Mouse (Mus musculus) spleen, postnatal 10 days (tissue): ENCODE measurements around the gene Elane.
A peak's percentile ranks its signal among the peaks of the same experiment; 100 is the strongest.

Experiments used
- DNase-seq, 2 experiments: peaks; one replicate each; pipeline ENCODE4 v3.0.0; 2021 to 2022; ENCODE audit warnings: low spot score in 2 of 2

Gene Elane

DNA sequence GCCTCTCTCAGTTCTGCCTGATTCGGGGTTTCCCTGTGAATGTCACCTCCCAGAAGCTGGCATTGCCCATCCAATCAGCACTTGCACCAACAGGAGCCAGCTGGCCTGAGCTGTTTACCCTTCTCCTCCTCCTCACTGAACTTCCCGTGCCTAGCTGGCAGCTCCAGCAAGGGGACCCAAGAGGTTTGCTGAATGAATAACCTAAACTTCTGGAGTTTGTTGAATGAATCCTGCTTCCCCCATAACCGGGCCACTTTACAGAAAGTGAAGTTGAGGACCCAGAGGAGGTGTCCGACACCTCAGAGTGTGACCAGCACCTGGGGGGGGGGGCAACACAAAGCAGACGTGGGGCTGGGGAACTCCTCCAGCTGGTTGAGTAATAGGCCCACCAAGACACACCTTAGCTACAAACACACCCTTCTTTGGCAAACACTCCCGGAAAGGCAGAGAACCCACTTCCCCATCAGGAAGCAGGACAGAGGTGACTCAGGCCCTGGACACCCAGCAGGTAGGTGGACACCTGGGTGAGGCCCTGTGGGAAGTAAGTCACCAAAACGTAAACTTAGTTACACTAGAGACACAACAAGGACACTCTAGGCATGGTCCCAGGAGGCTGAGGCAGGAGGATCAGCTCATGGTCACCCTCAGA, 29.0 kb downstream of the Elane start:
- peak; percentile 29 to 43 for DNase-seq

DNA sequence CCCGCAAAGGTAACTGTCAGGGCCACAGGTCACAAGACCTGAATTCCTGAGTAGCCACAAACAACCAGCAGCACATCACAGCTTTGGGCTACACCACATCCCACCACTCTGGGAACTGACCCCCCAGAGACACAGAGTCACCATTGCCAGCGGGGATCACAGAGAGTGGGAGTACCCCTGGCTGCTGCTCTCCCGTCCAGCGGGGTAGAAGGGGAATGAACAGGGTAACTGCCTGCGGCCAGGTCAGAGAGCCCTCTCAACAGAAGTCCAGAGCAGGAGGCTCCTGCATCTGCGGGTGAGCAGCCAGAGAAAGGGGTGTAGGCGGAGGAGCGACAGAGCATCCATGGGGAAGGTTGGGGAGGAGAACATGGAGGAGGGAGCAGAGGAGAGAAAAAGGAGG, 30.0 kb downstream of the Elane start:
- peak; percentile 43 to 47 for DNase-seq

DNA sequence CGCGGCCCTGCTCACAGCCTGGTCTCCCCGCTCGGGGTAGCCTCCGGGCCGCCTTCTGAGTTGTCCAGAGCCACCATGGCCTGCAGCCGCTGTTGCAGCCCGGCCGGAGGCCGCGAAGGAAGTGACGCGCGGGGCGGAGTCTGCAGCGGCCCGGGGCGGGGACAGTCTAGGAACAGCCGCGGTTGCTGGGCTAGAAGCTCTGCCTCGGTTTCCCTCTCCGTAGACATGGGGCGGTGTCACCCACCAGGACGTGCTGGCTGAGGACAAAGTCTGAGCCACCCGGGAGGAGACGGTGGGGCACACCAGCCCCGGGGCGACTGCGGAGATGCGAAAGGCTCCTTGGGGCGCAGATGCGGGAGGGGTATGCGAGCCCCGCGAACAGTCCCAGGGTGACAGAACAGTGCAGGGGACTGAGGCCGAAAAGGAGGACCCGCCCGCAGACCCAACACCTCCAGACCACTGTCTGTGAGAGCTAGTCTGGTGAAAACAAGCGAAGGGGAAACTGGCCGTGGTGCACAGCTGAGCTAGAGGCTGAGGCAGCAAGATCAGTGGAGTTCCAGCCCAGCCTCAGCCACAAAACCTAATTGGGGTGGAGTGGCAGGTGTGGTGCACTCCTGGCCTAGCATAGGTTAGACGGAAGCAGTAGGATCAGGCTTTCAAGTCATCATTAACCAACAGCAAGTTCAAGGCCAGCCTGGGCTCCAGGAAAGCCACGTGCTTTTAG, 30.9 kb downstream of the Elane start, which contains the start of gene Kiss1r:
Gene Kiss1r (plus strand): TSS at position 164 of the 724 bp plus-strand sequence.
- peak; percentile 87 to 93 for DNase-seq

DNA sequence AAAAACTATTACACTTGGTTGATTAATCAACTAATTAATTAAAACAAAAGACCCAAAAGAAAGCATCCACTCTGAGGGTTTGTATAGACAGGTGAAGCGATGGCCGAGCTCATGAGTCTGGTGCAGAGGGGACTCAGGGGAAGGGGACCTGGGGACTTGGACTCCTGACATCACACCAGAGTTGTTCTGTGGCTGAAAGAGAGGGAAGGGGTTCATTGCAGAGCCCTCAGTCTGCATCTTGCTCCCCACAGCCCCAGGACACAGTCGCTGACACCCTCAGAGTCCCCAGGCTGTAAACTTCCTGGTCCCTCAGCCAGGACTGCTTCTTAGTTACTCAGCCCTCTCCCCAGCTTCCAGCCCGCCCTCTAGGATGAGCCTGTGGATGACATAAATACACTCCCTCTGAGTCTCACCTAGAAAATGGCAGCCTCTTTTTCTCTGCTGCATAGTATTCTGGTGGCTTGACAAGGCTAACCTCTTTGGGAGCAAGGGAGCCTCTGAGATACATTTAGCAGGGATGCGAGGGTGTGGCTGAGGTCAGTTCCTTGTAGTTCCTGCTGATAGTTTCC, 31.6 kb downstream of the Elane start:
- DNase-seq: no peak

DNA sequence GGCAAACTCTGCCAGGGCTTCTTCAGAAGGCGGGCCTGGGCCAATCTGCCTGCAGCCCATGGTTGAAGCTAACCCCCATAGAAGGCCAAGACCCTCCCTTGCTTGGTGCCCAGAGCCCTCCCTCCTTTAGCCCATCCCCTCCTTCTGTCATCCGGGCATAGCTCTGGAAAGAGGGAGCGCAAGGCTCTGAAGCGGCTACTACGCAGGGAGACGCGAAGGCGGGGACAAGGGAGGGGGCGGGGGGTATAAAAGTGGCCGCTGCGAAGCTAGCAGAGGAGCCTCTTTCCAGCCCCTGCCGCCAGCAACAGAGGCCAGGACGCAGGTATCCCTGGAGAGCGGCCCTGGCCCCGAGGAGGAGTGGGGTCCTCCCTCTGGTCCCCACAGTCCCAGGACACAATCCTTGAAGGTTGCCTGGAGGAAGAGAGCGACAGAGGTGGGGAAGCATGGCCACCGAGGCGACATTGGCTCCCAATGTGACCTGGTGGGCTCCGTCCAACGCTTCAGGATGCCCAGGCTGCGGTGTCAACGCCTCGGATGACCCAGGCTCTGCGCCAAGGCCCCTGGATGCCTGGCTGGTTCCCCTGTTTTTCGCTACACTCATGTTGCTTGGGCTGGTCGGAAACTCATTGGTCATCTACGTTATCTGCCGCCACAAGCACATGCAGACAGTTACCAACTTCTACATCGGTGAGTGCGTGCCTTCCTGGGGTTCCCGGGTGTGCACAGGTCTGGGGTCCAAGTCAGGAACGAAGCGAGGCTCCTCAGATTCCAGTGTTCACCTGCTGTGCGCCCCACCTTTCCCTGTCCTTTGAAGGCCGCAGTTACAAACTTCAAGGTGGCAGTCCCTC, 32.4 kb downstream of the Elane start:
- DNase-seq: no peak

DNA sequence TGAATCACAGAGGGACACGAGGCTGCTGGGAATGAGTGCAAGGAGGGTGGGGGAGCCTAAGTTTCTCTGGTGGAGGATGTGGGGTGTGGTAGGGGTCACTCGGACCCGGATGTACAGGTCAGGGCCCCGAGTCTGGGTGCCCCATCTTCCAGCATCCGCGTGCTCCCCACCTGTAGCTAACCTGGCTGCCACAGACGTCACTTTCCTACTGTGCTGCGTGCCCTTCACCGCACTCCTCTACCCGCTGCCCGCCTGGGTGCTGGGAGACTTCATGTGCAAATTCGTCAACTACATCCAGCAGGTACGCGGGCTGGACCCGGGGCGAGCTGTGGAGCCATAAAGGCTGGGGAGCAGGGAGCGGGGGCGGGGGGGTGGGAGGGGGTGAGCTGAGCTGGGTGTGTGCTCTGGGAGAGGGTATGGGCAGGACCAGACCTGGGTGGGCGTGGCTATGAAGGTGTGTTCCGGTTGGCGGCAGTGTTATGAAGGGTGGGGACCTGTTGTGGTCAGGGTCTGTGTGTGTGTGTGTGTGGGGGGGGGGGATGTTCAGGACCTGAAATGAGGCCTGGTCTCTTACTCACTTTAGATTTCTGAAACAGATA, 33.3 kb downstream of the Elane start:
- DNase-seq: peak in 1 of 2 experiments; percentile 46

DNA sequence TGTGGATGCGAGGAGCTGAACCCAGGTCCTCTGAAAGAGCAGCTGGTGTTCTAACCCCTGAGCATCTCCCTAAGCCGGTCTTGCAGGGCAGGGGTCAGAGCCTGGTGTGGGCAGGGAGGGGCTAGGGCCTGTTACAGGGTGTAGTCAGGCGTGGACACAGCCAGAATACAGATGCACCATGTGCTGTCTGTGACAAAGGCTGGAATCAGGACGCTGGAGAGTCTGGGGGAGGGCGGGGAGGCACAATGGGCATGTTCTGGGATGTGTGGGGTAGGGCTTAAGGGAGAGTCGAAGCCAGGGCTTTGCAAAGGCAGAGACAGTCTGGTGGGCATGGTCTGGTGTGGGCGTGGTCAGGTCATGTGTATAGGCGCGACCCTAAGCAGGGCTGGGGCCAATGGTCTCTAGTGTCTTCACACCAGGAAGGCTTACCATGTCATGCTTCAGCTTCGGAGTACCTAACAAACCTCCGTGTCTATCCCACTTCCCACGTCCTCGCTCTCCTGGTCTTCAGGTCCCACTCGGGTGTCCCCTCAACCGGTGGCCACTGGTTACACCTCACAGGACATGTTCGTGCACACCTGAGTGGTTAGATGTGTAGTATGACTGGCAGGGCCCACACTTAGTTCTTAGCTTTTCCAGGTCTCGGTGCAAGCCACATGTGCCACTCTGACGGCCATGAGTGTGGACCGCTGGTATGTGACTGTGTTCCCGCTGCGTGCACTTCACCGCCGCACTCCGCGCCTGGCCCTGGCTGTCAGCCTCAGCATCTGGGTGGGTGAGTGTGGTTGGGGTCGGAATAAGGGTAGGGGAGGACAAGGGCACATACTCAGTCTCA, 34.2 kb downstream of the Elane start:
- no peak for DNase-seq

DNA sequence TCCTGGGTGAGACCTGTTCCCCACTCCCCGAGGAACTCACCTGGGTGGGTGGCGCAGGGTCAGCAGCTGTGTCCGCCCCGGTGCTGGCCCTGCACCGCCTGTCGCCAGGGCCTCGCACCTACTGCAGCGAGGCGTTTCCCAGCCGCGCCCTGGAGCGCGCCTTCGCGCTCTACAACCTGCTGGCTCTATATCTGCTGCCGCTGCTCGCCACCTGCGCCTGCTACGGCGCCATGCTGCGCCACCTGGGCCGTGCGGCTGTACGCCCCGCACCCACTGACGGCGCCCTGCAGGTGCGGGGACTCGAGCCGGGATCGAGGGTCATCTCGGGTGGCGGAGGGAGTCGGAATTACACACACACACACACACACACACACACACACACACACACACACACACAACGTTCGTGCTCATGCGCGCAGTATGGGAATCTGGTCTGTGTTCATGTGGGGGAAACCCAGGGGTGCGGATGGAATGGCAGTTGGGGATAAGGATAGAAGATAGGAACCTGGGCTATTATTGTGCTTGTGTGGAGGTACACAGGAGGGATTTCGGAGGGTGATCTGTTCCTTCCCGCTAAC, 35.0 kb downstream of the Elane start, which contains the start of gene R3hdm4:
Gene R3hdm4 (minus strand): TSS at position 251 of the 578 bp plus-strand sequence.
- DNase-seq: no peak

DNA sequence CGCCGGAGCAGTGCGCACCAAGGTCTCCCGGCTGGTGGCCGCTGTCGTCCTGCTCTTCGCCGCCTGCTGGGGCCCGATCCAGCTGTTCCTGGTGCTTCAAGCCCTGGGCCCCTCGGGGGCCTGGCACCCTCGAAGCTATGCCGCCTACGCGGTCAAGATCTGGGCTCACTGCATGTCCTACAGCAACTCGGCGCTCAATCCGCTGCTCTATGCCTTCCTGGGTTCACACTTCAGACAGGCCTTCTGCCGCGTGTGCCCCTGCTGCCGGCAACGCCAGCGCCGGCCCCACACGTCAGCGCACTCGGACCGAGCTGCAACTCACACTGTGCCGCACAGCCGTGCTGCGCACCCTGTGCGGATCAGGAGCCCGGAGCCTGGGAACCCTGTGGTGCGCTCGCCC, 35.5 kb downstream of the Elane start:
- no peak for DNase-seq

DNA sequence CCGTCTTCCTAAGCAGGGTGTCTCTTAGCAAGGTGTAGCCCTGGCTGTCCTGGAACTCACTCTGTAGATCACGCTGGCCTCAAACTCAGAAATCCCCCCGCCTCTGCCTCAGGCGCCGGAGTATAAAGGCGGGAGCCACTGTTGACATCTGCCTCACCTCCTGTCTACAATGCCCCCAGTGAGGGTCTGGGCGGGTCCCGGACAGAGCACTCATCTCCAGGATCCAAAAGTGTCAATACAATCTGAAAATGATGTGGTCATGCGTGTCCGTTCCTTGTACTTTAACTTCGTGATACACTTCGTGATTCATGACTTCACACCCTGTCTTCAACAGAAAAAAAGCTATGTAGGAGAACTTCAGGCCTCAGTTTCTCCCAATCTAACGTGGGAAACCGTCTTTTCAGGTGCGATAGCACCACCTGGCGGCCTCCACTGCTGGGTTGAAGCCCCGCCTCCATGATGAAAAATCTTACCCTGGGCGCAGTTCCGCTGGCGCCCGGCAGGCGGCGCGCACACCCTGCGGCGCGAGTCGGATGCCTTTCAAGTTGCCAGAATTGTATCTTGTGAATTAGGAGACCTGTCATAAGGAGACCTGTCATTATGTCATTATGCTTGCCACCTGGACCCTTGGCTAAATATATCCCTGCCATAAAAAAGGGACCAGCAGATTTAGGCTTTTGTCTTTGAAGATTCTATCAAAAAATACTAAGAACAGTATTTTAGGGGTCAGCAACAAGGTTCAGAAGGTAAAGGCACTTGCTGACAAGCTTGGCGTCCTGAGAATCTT, 39.1 kb downstream of the Elane start:
- peak; percentile 95 to 97 for DNase-seq

DNA sequence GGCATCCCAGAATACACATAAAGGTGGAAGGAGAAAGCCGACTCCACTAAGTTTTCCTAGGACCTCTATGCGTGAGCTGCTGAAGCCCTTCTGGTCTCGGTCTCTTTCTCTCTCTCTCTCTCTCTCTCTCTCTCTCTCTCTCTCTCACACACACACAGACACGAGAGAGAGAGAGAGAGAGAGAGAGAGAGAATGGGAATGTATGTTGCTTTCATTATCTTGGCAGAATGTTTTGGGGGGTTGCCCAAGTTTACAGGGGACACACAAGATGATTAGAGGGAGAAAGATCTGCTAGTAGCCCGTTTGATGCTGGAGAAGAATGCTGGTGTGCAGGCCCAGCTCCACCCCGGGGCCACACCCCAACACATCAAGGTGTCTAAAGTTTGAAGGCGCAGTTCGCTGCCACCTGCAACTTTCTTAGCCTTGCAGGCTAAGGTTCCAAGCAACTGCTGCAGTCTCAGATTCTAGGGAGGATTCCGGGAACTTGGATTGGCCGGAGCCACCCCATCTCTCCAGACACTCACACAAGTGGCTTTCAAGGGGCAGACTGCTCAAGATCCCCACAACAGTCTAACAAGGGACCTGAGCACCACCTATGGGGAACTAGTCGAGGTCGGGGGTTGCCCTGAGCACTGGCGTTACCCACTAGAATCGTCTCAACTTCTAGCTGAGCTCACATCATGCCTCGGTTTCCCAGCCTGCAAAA, 39.9 kb downstream of the Elane start:
- DNase-seq: peak; percentile 51 to 64

DNA sequence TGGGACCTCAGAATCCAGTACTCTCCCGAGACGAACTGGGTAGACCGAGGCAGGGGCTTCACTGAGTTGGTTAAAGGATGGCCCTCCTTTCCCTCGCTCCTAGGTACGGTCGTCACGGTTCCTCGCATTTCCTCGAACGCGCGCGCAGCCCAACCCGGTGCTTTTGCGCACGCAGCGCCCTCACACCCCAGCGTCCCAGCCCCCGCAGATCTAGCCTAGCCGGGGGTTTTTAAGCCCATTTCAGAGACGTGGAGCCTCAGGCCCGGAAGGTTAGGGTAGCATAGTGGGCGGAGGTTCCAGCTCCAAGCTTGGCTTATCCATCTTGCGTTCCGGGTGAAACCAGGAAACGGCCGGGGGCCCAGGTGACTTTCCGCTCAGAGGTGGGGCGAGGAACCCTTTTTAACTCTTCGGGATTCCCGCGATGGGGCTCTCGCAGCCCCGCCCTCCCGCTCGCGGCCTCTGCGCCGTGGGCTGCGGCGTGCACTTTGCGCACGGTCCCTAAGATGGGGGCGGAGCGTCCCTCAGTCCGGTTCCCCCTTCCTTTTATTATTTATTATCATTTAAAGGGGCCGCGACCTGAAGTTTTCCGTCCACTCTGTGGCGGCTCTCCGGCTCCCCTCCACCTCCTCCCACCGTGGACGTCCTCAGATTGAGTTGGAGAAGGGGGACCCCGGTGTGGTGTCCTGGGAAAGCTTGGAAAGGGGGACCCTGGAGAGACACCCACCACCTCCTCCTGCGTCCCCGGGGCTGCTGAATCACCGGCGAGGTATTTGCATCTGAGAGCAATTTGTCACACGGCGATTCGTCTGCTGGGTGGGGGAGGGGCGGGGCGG, 40.7 kb downstream of the Elane start, which contains the start of gene Arid3a:
Gene Arid3a (plus strand): TSS at position 553 of the 833 bp plus-strand sequence.
- DNase-seq: peak; percentile 87 to 90

DNA sequence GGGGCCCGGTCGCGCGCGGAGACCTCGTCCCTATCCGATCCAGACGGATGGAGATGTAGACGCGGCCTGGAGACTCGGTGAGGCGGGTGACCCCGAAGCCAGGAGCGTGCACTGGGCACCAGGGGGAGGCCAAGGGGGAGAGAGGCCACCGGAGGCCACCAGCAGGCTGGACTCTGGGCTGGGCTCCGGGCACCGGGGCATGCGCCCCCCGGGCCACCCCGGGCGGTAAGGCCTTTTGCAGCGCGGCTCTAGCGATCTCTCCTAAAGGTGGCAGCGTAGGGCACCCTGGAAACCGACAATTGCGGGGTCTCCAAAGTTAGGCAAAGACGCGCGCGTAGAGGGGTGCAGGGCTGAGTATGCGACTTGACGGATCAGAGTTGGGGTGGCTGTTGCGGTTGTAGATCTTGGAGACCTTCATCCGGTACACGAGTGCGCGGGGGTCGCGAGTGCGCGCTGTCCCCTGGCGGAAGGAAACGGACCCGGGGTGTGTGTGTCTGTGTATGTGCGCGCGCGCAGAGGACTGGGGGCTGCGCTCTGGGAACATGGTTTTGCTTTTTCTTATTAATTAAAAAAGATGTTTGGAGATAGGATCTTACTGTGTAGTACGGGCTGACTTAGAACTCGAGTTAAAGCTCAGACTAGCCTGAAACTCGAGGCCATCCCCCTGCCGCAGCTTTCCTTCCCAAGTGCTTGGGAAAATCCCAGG, 41.4 kb downstream of the Elane start:
- DNase-seq: peak; percentile 71 to 73

DNA sequence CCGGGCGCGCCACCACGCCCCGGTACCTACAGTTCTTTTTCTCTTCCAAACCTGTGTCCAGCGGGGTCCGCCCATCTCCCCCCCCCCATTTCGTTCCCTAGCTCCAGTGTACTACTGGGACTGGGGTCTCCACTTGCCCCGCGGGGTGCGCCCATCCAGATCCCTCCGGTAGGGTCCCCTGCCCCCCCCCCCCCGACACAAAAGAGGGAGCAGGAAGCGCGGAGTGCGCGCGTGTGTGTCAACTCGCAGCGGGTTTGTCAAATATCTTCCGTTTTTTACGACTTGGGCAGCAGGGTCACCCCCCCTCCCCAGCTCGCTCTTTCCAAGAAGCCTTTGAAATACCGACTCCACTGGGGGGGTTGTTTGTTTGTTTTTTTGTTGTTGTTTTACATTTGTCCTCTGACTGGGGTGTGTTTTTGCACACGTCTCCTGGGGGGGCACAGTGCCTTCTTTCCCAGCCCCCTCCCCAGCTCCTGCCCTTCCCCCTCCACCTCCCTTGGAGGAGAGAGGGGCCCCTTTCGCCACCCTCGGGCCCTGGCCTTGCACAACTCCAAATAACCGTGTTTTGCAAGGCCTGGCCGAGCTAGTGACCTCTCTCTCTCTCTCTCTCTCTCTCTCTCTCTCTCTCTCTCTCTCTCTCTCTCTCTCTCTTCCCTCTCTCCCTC, 42.1 kb downstream of the Elane start:
- peak in 1 of 2 experiments; percentile 57 for DNase-seq

DNA sequence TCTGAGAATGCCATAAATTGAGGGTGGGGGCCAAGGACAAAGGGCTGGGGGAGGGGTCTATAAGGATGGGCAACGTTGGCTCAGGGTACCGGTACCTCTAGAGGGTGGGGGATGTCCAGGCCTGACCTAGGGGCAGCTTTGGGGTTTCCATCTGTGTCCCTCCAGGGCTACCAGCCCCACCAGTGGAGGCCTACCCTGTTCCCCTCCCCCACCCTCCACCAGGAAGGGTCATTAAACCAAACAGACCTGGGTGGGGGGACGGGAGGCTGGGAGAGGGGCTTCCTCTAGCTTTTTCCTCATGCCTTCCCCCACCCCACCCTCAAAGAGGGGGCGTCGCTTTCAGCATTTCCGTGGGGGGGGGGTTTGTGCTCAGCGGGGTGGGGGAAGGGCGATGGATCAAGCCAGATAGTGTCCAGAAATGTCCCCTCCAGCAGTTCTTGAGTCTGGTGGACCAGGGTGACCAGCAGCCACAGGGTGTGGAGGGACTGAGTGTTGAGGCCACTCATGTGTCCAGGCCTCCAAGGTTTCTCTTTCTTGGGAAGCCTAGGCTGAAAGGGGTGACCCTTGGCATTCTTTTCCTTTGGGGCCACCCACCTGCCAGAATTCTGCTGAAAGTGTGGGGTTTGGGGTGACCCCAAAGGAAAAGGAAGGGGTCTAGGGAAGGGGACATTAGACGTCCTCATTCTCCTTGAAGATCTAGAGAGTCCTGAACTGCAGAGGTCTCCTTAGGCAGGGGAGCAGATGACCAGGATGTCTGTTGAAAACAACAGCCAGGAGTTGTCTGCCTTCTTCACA, 43.1 kb downstream of the Elane start:
- no peak for DNase-seq
